Mouse (Mus musculus): ENCODE measurements around the gene Trem3. TPM values are rescaled to one million over a fixed set of nuclear protein-coding genes. Genes with fewer than 3 reads are reported as not detected.

The Trem3 gene
- polyA plus RNA-seq, 1 experiment = not detected

DNA sequence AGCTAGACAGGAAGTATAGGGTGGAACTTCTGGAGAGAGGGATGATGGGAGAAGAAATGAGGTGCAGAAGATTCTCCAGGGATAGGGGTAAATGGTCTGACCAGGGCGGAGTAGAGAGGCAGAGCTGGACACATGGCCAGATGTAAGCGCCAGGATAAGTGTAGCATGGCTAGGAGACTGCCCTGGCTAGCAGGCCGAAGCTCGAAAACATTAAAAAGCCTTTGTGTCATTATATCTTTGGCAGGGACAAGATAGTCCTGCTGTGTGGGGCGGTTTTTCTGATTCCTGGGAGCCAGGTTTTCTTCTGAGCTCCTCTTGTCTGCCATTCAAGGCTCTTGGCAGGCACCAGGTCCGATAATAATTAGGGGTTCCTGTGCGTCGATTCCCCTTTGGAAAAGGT, 10.0 kb upstream of the Trem3 start:
- no peak for TF ChIP-seq POLR2A (IDR thresholded peaks at IDR 0.05; ENCODE audit: borderline replicate concordance, low read depth, low read length)
- no peak for TF ChIP-seq CTCF (IDR thresholded peaks at IDR 0.05; ENCODE audit: low read depth, low read length)
- Histone ChIP-seq H3K27ac (ENCODE audit: insufficient read depth, low read depth, low read length) (no peak overlapping the region), H3K4me3 (ENCODE audit: insufficient read depth, low read length) (no peak overlapping the region), H3K4me1 (ENCODE audit: control insufficient read depth, insufficient read depth, low read length) (peaks cover 7% of the 10 kb centered on the region)

DNA sequence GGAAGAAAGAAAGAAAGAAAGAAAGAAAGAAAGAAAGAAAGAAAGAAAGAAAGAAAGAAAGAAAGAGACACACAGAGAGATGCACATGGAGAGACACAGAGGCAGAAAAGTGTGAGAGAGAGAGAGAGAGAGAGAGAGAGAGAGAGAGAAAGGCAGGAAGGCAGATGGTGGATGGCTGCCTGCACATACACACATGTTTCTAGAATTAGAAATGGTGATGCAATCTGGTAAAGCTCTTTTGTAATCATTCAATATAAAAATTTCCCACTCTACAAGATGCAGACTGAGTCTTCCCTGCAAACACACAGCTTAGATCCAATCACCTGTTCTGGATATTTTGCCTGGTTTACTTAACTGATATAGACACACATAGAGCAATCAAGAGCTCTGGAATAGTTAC, 1.5 kb downstream of the Trem3 start:
- H3K4me1 ChIP-seq (ENCODE audit: control insufficient read depth, insufficient read depth, low read length) = peaks cover 25% of the 10 kb centered on the region
- TF ChIP-seq CTCF (IDR thresholded peaks at IDR 0.05; ENCODE audit: low read depth, low read length) (no peak), POLR2A (IDR thresholded peaks at IDR 0.05; ENCODE audit: borderline replicate concordance, low read depth, low read length) (no peak)
- H3K4me3 ChIP-seq (ENCODE audit: insufficient read depth, low read length) = no peak overlapping the region
- no peak overlapping the region for H3K27ac ChIP-seq (ENCODE audit: insufficient read depth, low read depth, low read length)

- H3K27ac ChIP-seq (ENCODE audit: insufficient read depth, low read depth, low read length) = no peak overlapping the region
- peaks cover 20% of the 10 kb centered on the region for H3K4me1 ChIP-seq (ENCODE audit: control insufficient read depth, insufficient read depth, low read length)
- no peak overlapping the region for H3K4me3 ChIP-seq (ENCODE audit: insufficient read depth, low read length)
- TF ChIP-seq CTCF (IDR thresholded peaks at IDR 0.05; ENCODE audit: low read depth, low read length) = no peak
- TF ChIP-seq POLR2A (IDR thresholded peaks at IDR 0.05; ENCODE audit: borderline replicate concordance, low read depth, low read length) = no peak
Observed at GRCm38 (mm10) chr17:48249501-48249900, 1.9 kb downstream of the Trem3 start.

- no peak overlapping the region for H3K4me3 ChIP-seq (ENCODE audit: insufficient read depth, low read length)
- H3K4me1 ChIP-seq (ENCODE audit: control insufficient read depth, insufficient read depth, low read length) = peaks cover 19% of the 10 kb centered on the region
- H3K27ac ChIP-seq (ENCODE audit: insufficient read depth, low read depth, low read length) = no peak overlapping the region
- TF ChIP-seq CTCF (IDR thresholded peaks at IDR 0.05; ENCODE audit: low read depth, low read length) = no peak
- TF ChIP-seq POLR2A (IDR thresholded peaks at IDR 0.05; ENCODE audit: borderline replicate concordance, low read depth, low read length) = no peak
Observed at GRCm38 (mm10) chr17:48250631-48251030, 3.1 kb downstream of the Trem3 start.

DNA sequence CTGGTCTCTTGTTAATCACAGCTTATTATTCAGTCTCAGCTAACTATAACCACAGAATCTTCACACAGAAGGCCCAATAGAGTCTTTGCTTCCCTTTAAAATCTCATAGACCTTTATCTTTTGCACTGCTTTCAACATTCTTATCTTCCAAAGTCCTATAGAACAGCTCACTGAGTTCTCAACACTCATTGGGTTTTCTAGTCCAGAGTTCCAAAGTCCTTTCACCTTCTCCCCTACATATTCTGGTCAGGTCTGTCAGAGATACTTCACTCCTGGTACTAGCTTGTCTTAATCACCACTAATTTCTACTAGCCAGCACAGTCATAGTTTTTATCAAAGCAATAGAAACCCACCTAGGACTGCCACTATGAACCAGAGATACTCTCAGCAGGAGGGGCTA, 9.0 kb downstream of the Trem3 start:
- Histone ChIP-seq H3K4me1 (ENCODE audit: control insufficient read depth, insufficient read depth, low read length) (peaks cover 4% of the 10 kb centered on the region), H3K27ac (ENCODE audit: insufficient read depth, low read depth, low read length) (no peak overlapping the region), H3K4me3 (ENCODE audit: insufficient read depth, low read length) (no peak overlapping the region)
- TF ChIP-seq POLR2A (IDR thresholded peaks at IDR 0.05; ENCODE audit: borderline replicate concordance, low read depth, low read length) (no peak), CTCF (IDR thresholded peaks at IDR 0.05; ENCODE audit: low read depth, low read length) (no peak)

GRCm38 (mm10) chr17:48261868-48262267, 14.3 kb downstream of the Trem3 start:
- H3K4me1 ChIP-seq (ENCODE audit: control insufficient read depth, insufficient read depth, low read length) = peaks cover 32% of the 10 kb centered on the region
- H3K4me3 ChIP-seq (ENCODE audit: insufficient read depth, low read length) = no peak overlapping the region
- H3K27ac ChIP-seq (ENCODE audit: insufficient read depth, low read depth, low read length) = peak overlapping the region; percentile 14; the same call in 1 of the 2 replicates
- TF ChIP-seq POLR2A (IDR thresholded peaks at IDR 0.05; ENCODE audit: borderline replicate concordance, low read depth, low read length) = no peak
- no peak for TF ChIP-seq CTCF (IDR thresholded peaks at IDR 0.05; ENCODE audit: low read depth, low read length)

DNA sequence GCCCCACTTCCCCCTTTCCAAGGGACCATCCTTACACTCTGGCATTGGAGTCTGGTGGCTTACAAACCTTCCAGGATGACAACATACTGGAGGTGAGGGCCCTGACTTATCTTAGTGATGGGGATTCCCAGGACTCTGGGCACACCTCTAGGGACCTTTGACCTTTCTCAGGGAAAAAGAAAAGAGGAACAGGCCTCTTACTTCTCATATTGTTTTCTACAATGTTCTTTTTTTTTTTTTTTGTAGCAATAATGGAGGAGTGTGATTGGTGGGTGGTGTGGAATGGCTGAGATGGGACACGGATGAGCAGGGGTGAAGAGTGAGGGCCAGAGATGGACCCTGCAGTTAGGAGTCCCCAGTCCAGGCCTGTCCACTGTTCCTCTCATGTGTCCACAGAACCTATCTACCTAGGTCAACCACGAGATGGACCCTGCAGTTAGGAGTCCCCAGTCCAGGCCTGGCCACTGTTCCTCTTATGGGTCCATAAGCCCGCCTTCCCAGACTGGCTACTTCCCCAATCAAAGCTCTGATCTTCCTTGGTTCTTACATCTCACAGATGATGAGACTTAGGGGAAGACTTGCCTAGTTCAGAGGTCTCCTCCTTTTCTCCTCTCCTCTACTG, 16.3 kb downstream of the Trem3 start, which contains the start of gene Treml4:
Treml4 (plus strand) TSS at position 555 of the 622 bp plus-strand sequence.
- Histone ChIP-seq H3K4me3 (ENCODE audit: insufficient read depth, low read length) (no peak within 1 kb of the TSS), H3K27ac (ENCODE audit: insufficient read depth, low read depth, low read length) (no peak within 1 kb of the TSS), H3K4me1 (ENCODE audit: control insufficient read depth, insufficient read depth, low read length) (peaks cover 32% of the 10 kb centered on the region)
- no peak for TF ChIP-seq CTCF (IDR thresholded peaks at IDR 0.05; ENCODE audit: low read depth, low read length)
- no peak for TF ChIP-seq POLR2A (IDR thresholded peaks at IDR 0.05; ENCODE audit: borderline replicate concordance, low read depth, low read length)

GRCm38 (mm10) chr17:48264662-48265061, 17.1 kb downstream of the Trem3 start:
- no peak for TF ChIP-seq CTCF (IDR thresholded peaks at IDR 0.05; ENCODE audit: low read depth, low read length)
- TF ChIP-seq POLR2A (IDR thresholded peaks at IDR 0.05; ENCODE audit: borderline replicate concordance, low read depth, low read length) = no peak
- Histone ChIP-seq H3K4me1 (ENCODE audit: control insufficient read depth, insufficient read depth, low read length) (peaks cover 34% of the 10 kb centered on the region), H3K27ac (ENCODE audit: insufficient read depth, low read depth, low read length) (no peak overlapping the region), H3K4me3 (ENCODE audit: insufficient read depth, low read length) (no peak overlapping the region)

- Histone ChIP-seq H3K4me3 (ENCODE audit: insufficient read depth, low read length) (no peak overlapping the region), H3K4me1 (ENCODE audit: control insufficient read depth, insufficient read depth, low read length) (peaks cover 40% of the 10 kb centered on the region), H3K27ac (ENCODE audit: insufficient read depth, low read depth, low read length) (no peak overlapping the region)
- TF ChIP-seq CTCF (IDR thresholded peaks at IDR 0.05; ENCODE audit: low read depth, low read length) = no peak
- no peak for TF ChIP-seq POLR2A (IDR thresholded peaks at IDR 0.05; ENCODE audit: borderline replicate concordance, low read depth, low read length)
Observed at GRCm38 (mm10) chr17:48266138-48266537, 18.6 kb downstream of the Trem3 start.

DNA sequence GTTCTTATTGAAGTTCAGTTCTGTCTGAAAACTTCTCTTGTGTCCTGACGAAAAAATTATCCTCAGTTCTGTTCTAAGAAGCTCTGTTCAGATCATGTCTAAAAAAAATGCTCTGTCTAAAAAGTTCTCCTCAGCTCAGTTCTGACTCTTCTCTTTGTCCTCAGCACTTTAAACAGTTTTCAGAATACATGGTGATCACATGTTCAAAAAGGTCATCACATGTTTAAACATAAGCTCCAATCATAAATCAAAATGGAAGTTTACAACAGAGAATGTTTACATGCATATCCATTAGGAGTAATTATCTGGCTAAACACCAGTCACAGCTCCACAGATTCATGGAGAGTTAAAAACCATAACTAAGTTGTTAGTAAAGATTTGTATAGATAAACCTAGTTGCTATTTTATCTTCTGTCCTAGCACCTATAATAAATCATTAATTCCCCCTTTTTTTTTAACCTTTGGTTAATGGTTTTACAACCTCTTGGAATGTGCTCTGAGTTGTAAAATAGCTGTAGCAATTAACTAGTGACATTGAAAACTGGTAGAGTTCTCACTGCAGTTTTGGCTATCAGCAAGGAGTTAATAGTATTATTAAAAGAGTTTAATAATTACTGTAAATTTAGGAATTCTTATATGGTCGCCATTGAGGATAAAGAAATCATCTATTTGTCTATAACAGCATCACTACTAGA, 19.2 kb downstream of the Trem3 start:
- H3K4me3 ChIP-seq (ENCODE audit: insufficient read depth, low read length) = no peak overlapping the region
- peaks cover 35% of the 10 kb centered on the region for H3K4me1 ChIP-seq (ENCODE audit: control insufficient read depth, insufficient read depth, low read length)
- H3K27ac ChIP-seq (ENCODE audit: insufficient read depth, low read depth, low read length) = no peak overlapping the region
- TF ChIP-seq CTCF (IDR thresholded peaks at IDR 0.05; ENCODE audit: low read depth, low read length) = no peak
- TF ChIP-seq POLR2A (IDR thresholded peaks at IDR 0.05; ENCODE audit: borderline replicate concordance, low read depth, low read length) = no peak

Data from bone marrow macrophage, adult 2 months (primary cell).